Mouse (Mus musculus) midbrain, embryonic 13.5 days (tissue): Measurements from ENCODE around the gene Csmd2. TPM values are rescaled to one million over a fixed set of nuclear protein-coding genes. Genes with fewer than 3 reads are reported as not detected.
"Not testable (repeated sequence)": the region's sequence is repeated elsewhere in the genome, so short reads cannot be mapped to it uniquely, and the experiment has no call there.

Source experiments
- ATAC-seq: fragments of 200-750 bp; cut with Nextera tagmentation; 2 replicates; pipeline ENCODE4 v1.8.0; 2017; ENCODE audit warnings: mild to moderate bottlenecking, moderate TSS enrichment, moderate library complexity
- H3K27ac ChIP-seq: fragments of 300-500 bp; sonication (generic); 2 replicates; pipeline ENCODE4 v1.5.1; 2015; ENCODE audit warnings: inconsistent platforms, mild to moderate bottlenecking, moderate library complexity
- H3K27me3 ChIP-seq: fragments of 300-500 bp; sonication (generic); 2 replicates; pipeline ENCODE4 v1.6.1; 2015; ENCODE audit warnings: mild to moderate bottlenecking, inconsistent platforms
- H3K36me3 ChIP-seq: fragments of 300-500 bp; sonication (generic); 2 replicates; pipeline ENCODE4 v1.6.1; 2015; ENCODE audit warnings: mild to moderate bottlenecking, inconsistent platforms
- H3K4me1 ChIP-seq: fragments of 300-500 bp; sonication (generic); replicated peaks from 2 replicates; pipeline ENCODE4 v1.6.1; 2015; ENCODE audit warnings: inconsistent platforms
- H3K4me2 ChIP-seq: fragments of 300-500 bp; sonication (generic); replicated peaks from 2 replicates; pipeline ENCODE4 v1.6.1; 2015; ENCODE audit warnings: moderate library complexity, mild to moderate bottlenecking, inconsistent platforms
- H3K4me3 ChIP-seq: fragments of 300-500 bp; sonication (generic); replicated peaks from 2 replicates; pipeline ENCODE4 v1.5.1; 2015; ENCODE audit warnings: mild to moderate bottlenecking, inconsistent platforms
- H3K9ac ChIP-seq: fragments of 300-500 bp; sonication (generic); replicated peaks from 2 replicates; pipeline ENCODE4 v1.6.1; 2015; ENCODE audit warnings: mild to moderate bottlenecking, inconsistent platforms
- H3K9me3 ChIP-seq: fragments of 300-500 bp; sonication (generic); 2 replicates; pipeline ENCODE4 v1.6.1; 2016; ENCODE audit warnings: mild to moderate bottlenecking, inconsistent platforms
- WGBS: fragments of 180-500 bp; shearing (Covaris S2); methylation state at CpG from one replicate; pipeline ENCODE4 v1.1.7; 2015; 5-methylcytosine and 5-hydroxymethylcytosine counted together
- polyA plus RNA-seq: library from polyadenylated mRNA; unstranded; fragments of >200 nt; fragmentation: Nextera tagmentation; extraction: Ambion mirVana; gene quantifications from 2 replicates; pipeline ENCODE4 v1.2.1, GENCODE M21; 2015

Csmd2 gene
- polyA plus RNA-seq, 1 experiment from 2014 or later = 9.2 TPM

DNA sequence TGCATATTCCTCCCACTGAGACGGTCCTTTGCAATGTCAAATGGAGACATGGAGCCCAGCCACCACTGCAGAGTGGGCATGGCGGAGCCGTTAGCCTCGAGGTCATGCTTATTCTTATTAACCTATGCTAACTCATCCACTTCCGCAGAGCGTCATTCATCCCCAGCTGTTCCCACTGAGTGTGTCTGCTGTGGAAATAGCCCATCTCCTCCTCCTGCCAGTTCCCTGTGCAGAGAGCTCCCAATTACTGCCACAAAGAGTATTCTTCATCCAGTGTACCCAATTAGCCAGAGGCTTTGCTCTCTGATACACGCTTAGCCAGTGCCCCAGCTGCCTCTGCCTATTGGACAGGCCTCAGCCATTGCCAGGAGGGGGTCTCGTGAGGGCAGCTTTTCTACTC is 504.4 kb downstream of the Csmd2 start:
- peak; percentile 85 for ATAC-seq
- Histone ChIP-seq H3K4me3 (no peak overlapping the region), H3K4me1 (peaks cover 23% of the 10 kb centered on the region; the same call in 1 of the 2 replicates), H3K9me3 (no peaks in the 10 kb centered on the region), H3K27ac (peak overlapping the region; percentile 67), H3K27me3 (no peaks in the 10 kb centered on the region), H3K9ac (no peak overlapping the region), H3K4me2 (no peak overlapping the region), H3K36me3 (peaks cover 33% of the 10 kb centered on the region)
- 39% methylated on average over 8 of the region's 8 CpGs for WGBS

DNA sequence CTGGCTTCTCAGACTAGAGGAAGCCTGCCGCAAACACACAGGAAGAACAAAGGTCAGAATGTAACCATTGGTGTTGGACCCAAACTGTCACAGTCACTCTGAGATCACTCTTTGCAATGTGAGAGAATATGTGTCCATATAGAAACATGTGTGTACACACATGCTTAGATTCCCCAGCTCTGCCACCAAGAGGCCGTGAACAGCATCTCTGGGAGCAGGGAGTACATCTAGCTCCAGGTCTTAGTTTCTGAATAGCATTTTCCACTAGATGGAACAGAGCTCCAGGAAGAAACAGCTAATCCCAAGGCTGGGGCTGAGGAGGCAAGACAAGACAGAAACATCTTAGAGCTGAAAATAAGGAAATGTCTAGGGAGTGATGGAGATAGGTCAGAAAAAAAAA is 512.3 kb downstream of the Csmd2 start:
- no peaks in the 10 kb centered on the region for H3K9me3 ChIP-seq
- WGBS = 88% methylated on average over 2 of the region's 2 CpGs
- no peak overlapping the region for H3K27ac ChIP-seq
- H3K4me2 ChIP-seq = no peak overlapping the region
- peaks cover 19% of the 10 kb centered on the region for H3K36me3 ChIP-seq
- no peak overlapping the region for H3K9ac ChIP-seq
- no peaks in the 10 kb centered on the region for H3K4me1 ChIP-seq
- H3K27me3 ChIP-seq = no peaks in the 10 kb centered on the region
- H3K4me3 ChIP-seq = no peak overlapping the region
- ATAC-seq = no peak

DNA sequence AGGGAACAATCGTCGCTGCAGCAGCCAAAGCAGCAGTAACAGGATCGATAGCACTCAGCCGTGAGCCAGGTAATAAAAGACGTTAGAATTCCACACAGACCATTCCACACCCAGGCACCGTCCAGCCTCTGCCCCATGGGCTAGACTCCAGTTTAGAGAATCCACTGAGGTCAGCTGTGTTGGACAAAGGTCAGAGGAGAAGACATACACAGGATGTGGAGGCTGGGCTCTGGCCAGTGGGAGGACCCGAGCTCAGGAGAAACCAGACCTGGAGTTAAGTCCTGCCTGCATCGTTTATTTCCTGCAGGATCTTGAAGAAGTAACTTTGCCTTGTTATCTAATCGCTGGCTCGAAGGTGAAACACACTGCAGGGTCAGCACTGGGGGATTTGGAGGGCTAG is 519.2 kb downstream of the Csmd2 start:
- Histone ChIP-seq H3K9me3 (no peaks in the 10 kb centered on the region), H3K4me2 (no peak overlapping the region), H3K27me3 (no peaks in the 10 kb centered on the region), H3K4me3 (no peak overlapping the region), H3K4me1 (no peaks in the 10 kb centered on the region), H3K36me3 (peaks cover 12% of the 10 kb centered on the region), H3K9ac (no peak overlapping the region), H3K27ac (no peak overlapping the region)
- no peak for ATAC-seq
- WGBS = 81% methylated on average over 10 of the region's 10 CpGs

DNA sequence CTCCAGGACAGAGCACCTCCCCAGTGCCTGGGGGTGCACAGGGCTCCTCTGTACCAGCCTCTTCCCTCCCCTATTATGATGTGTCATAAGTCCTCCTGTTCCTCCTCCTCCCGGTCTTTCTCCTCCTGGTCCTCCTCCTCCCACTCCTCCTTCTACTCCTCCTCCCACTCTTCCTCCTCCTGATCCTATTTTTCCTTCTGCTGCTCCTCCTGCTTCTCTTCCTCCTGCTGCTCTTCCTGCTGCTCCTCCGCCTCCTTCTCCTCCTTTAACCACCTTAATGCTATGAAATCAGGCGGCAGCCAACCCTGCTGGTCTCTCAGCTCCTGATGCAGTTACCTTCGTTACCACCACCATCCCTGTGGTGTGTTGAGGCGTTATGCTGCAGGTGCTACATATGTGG is 522.2 kb downstream of the Csmd2 start:
- Histone ChIP-seq H3K4me1 (no peaks in the 10 kb centered on the region), H3K36me3 (peaks cover 23% of the 10 kb centered on the region), H3K9ac (no peak overlapping the region), H3K9me3 (no peaks in the 10 kb centered on the region), H3K4me2 (no peak overlapping the region), H3K27ac (no peak overlapping the region), H3K4me3 (no peak overlapping the region), H3K27me3 (no peaks in the 10 kb centered on the region)
- no peak for ATAC-seq
- 87% methylated on average over 5 of the region's 5 CpGs for WGBS

DNA sequence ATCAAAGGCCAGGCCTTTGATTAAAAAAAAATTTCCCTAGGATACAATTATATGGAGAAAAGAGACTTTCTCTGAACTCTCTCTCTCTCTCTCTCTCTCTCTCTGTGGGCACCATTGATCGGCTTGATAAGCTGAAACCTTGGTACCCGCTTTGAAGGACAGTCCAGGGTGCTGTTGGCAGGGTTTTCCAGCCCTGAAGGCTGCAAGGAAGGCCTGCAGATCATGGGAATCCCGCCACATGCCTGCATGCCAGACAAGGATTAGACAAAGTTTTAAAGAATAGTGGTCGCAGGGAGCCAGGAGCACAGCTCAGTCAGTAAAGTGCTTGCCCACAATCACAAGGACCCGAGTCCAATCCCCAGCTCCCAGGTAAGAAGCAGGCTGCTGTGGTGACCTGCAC is 526.8 kb downstream of the Csmd2 start:
- Histone ChIP-seq H3K4me1 (no peaks in the 10 kb centered on the region), H3K9me3 (no peaks in the 10 kb centered on the region), H3K27ac (no peak overlapping the region), H3K4me2 (no peak overlapping the region), H3K4me3 (no peak overlapping the region), H3K27me3 (no peaks in the 10 kb centered on the region), H3K9ac (no peak overlapping the region), H3K36me3 (peaks cover 39% of the 10 kb centered on the region)
- WGBS = 82% methylated on average over 5 of the region's 5 CpGs
- ATAC-seq = no peak

DNA sequence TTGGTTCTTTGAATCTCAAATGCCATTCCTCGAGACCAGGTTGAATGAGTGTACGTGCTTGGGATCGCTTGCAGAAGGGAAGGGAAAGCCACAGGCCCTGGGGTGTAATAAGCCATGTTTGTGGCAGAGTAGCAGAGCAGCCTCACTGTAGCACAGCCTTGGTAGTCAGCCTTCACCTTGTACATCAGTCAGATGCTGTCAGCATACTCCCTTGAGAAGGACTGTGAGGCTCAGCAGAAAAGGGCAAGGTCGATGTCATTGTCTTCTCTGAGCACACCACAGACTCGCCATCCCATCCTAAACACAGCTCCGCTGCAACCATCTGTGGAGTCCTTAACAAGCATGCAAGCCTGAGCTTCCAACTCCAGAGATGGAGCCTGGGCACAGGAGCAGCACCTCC is 533.6 kb downstream of the Csmd2 start:
- H3K4me1 ChIP-seq = no peaks in the 10 kb centered on the region
- no peak for ATAC-seq
- no peak overlapping the region for H3K4me2 ChIP-seq
- peaks cover 44% of the 10 kb centered on the region for H3K36me3 ChIP-seq
- H3K27me3 ChIP-seq = no peaks in the 10 kb centered on the region
- H3K9me3 ChIP-seq = no peaks in the 10 kb centered on the region
- 88% methylated on average over 6 of the region's 6 CpGs for WGBS
- no peak overlapping the region for H3K27ac ChIP-seq
- H3K4me3 ChIP-seq = no peak overlapping the region
- H3K9ac ChIP-seq = no peak overlapping the region

DNA sequence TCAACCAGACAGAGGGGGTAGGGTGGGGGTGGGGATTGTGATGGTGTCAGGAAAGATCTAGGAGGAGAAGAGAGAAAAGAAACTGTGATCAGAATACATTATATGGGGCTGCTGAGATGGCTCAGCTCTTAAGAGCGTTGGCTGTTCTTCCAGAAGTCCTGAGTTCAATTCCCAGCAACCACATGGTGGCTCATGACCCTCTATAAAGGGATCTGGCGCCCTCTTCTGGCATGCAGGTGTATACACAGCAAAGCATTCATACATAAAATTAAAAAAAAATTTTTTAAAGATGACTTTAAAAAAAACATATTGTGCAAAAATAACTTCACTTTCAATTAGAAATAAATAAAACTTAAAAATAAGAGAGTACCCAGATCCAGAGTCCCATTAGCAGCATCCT is 555.7 kb downstream of the Csmd2 start:
- 24% methylated on average over 2 of the region's 2 CpGs for WGBS
- no peak overlapping the region for H3K4me3 ChIP-seq
- no peak overlapping the region for H3K4me2 ChIP-seq
- no peak for ATAC-seq
- H3K4me1 ChIP-seq = no peaks in the 10 kb centered on the region
- no peak overlapping the region for H3K27ac ChIP-seq
- H3K27me3 ChIP-seq = no peaks in the 10 kb centered on the region
- no peak overlapping the region for H3K9ac ChIP-seq
- no peaks in the 10 kb centered on the region for H3K9me3 ChIP-seq
- H3K36me3 ChIP-seq = peaks cover 31% of the 10 kb centered on the region

DNA sequence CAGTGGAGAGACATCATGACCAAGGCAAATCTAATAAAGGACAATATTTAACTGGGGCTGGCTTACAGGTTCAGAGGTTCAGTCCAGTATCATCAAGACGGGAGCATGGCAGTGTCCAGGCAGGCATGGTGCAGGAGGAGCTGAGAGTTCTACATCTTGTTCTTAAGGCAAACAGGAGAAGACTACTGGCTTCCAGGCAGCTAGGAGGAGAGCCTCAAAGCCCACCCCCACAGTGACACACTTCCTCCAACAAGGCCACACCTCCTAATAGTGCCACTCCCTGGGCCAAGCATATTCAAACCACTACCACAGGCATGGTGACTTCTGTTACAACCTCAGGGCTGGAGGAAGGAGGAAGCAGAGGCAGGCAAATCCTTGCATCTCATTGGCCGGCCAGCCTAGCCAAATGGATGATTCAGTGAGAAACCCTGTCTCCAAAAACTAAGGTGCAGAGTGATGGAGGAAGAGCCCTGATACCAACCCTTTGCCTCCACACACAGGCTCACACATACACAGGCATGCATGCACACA is 556.4 kb downstream of the Csmd2 start:
- not testable (repeated sequence) for H3K27me3 ChIP-seq, H3K4me2 ChIP-seq, H3K9ac ChIP-seq, H3K4me1 ChIP-seq, ATAC-seq, H3K27ac ChIP-seq, H3K4me3 ChIP-seq, H3K9me3 ChIP-seq
- peaks cover 33% of the 10 kb centered on the region for H3K36me3 ChIP-seq
- WGBS = 88% methylated on average over 2 of the region's 2 CpGs

DNA sequence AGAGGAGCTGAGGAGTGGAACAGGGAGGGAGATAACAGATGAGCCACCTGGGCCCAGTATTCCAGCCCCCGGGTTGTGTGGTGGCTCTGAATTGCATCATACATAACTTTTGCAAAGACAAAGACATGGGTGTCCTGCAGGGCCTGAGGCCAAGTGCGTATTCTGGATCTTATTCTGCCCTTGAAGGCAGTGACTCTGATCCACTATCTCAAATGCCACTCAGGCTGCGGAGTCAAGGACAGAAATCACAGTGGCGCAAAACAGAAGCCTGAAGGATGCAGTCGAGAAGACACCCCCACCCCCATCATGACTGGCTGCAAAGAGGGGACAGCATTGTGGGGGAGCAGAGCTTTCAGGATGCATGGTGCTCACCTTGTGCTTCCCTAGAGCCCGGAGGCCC is 563.1 kb downstream of the Csmd2 start:
- H3K9me3 ChIP-seq = no peaks in the 10 kb centered on the region
- no peak for ATAC-seq
- H3K27me3 ChIP-seq = no peaks in the 10 kb centered on the region
- no peak overlapping the region for H3K4me2 ChIP-seq
- WGBS = 88% methylated on average over 6 of the region's 6 CpGs
- H3K4me1 ChIP-seq = no peaks in the 10 kb centered on the region
- H3K36me3 ChIP-seq = peaks cover 55% of the 10 kb centered on the region
- H3K27ac ChIP-seq = no peak overlapping the region
- no peak overlapping the region for H3K4me3 ChIP-seq
- no peak overlapping the region for H3K9ac ChIP-seq

DNA sequence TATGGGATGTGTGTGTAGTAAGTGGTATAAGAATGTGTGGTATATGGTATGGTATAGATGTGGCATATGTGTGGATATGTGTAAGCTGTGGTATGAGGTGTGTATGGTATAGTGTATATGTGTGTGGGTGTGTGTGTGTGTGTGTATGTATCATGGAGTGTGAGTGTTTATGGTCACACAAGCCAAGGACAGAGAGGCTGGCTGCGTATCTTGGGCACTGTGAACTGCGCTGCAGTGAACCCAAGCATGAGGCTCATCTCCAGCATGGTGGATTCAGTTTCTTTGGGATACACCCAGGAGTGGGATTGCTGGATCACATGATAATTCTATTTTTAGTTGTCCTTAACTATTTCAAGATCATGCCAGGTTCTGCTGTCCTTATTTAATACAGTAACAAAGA is 566.5 kb downstream of the Csmd2 start:
- Histone ChIP-seq H3K4me3 (no peak overlapping the region), H3K36me3 (peaks cover 42% of the 10 kb centered on the region), H3K27ac (no peak overlapping the region), H3K4me1 (no peaks in the 10 kb centered on the region), H3K27me3 (no peaks in the 10 kb centered on the region), H3K4me2 (no peak overlapping the region), H3K9ac (no peak overlapping the region), H3K9me3 (no peaks in the 10 kb centered on the region)
- no peak for ATAC-seq
- WGBS = 87% methylated on average over 2 of the region's 2 CpGs

DNA sequence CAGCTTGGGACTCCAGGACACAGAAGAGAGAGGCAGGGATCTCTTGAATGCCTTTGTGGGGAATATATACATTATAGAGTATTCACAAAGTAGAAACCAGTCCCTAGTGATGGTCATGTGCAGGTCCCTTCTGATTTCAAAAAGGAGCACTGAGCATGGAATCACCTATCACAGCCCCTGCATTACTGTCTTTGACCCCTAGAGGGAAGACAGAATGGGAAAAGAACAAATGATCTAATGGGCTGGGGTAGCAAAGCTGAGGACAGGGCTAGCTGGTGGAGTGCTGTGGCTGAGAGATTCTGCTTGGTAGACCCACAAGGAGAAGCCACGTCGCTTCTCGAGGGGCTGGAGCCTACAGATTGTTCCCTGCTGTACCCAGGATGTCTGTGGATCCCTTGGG is 572.7 kb downstream of the Csmd2 start:
- Histone ChIP-seq H3K4me3 (no peak overlapping the region), H3K27ac (no peak overlapping the region), H3K36me3 (peaks cover 43% of the 10 kb centered on the region), H3K27me3 (no peaks in the 10 kb centered on the region), H3K4me2 (no peak overlapping the region), H3K9me3 (no peaks in the 10 kb centered on the region), H3K9ac (no peak overlapping the region), H3K4me1 (no peaks in the 10 kb centered on the region)
- 78% methylated on average over 3 of the region's 3 CpGs for WGBS
- no peak for ATAC-seq

DNA sequence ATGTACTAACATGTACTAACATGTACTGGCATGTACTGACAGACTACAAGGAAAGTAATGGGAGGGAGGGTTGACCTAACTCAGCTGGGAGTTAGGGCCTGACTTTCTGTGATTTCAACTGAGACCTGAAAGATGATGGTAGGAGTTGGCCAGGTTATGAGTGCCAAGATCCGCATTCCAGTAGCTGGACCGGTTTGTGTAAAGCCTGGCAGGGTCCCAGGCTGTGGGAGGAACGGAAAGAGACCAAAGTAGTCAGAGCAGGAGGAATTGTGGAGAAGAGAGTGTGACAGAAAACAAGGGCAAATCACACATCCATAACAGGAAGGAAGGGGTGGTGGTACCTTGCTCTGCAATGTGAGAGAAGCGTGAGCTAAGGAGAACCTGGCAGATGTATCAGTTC is 588.2 kb downstream of the Csmd2 start:
- Histone ChIP-seq H3K4me3 (no peak overlapping the region), H3K27ac (no peak overlapping the region), H3K4me1 (no peaks in the 10 kb centered on the region), H3K9ac (no peak overlapping the region), H3K9me3 (peaks cover 7% of the 10 kb centered on the region; the same call in 1 of the 2 replicates), H3K27me3 (no peaks in the 10 kb centered on the region), H3K4me2 (no peak overlapping the region), H3K36me3 (peaks cover 42% of the 10 kb centered on the region)
- WGBS = 96% methylated on average over 4 of the region's 4 CpGs
- no peak for ATAC-seq

DNA sequence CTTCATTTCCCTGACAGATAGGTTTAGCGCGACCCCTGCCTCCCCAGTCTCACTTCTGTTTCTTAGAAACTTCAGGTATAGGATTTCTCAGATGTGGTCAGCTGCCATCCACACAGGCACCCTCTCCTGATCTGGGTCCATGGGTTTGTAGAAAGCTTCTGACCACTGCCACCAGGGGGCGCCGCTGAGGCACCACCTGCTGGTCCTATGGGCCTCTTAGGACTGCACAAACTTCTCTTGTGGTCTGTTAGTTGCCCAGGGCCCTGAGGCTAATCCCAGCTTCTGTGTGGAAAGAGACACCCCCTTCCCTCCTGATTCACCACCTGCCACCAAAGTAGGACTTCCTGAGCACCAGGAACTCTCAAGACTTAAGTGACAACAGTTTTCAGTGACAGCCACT is 591.5 kb downstream of the Csmd2 start:
- H3K9me3 ChIP-seq = peaks cover 40% of the 10 kb centered on the region
- H3K36me3 ChIP-seq = peaks cover 75% of the 10 kb centered on the region
- 61% methylated on average over 4 of the region's 4 CpGs for WGBS
- H3K4me2 ChIP-seq = no peak overlapping the region
- H3K4me3 ChIP-seq = no peak overlapping the region
- no peaks in the 10 kb centered on the region for H3K27me3 ChIP-seq
- no peak overlapping the region for H3K27ac ChIP-seq
- no peak for ATAC-seq
- H3K9ac ChIP-seq = no peak overlapping the region
- no peaks in the 10 kb centered on the region for H3K4me1 ChIP-seq
